Mouse (Mus musculus): ENCODE measurements at regions not wholly inside any gene's neighbourhood (a gene's known extent, or its start where the extent isn't known, plus 50 kb on each side); places are given as distances from the start of the nearest gene placed in this dataset.

DNA sequence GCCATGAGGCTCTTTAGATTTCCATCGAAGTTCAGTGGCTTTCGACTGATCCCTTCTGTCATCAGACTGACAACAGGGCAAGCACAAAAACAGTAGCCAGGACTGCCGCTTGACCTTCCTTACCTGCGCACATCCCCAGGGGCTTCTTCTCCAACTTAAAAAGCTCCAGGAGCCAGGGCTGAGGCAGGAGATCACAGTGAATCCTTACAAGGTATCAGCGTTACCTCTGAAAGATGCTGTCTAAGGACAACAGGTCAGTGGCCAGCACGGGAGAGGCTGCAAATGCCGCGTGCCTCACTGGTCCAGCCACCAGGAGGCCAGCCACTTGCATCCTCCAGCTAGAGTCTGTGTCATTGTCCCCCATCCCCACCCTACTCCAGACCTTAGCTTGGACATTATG lies 97.5 kb downstream of the Inhbb start:
- TF ChIP-seq CTCF (IDR thresholded peaks at IDR 0.05; ENCODE audit: control insufficient read depth, insufficient read depth, insufficient replicate concordance, low read depth, low read length) (no peak), POLR2A (IDR thresholded peaks at IDR 0.05; ENCODE audit: control insufficient read depth, low read depth, low read length) (no peak)
